Mouse (Mus musculus) heart, postnatal 0 days (tissue): ENCODE data around the gene Klhl29. TPM values are rescaled to one million over a fixed set of nuclear protein-coding genes. Genes with fewer than 3 reads are reported as not detected.
A peak's percentile ranks its signal among the peaks of the same experiment; 100 is the strongest.

Source experiments
- ATAC-seq: fragments of 200-750 bp; cut with Nextera tagmentation; 2 replicates; pipeline ENCODE4 v1.8.0; 2017; ENCODE audit warnings: low read depth, moderate number of reproducible peaks, moderate library complexity; ENCODE audit not compliant: insufficient read depth
- DNase-seq: peaks from one replicate; pipeline ENCODE4 v3.0.0-alpha.2; 2016; ENCODE audit warnings: low spot score
- H3K27ac ChIP-seq: fragments of 300-500 bp; sonication (generic); 2 replicates; pipeline ENCODE4 v1.5.1; 2014; ENCODE audit warnings: low read depth, mild to moderate bottlenecking
- H3K27me3 ChIP-seq: fragments of 300-500 bp; sonication (generic); 2 replicates; pipeline ENCODE4 v1.6.1; 2014; ENCODE audit warnings: low read length, mixed read lengths; ENCODE audit not compliant: control insufficient read depth, insufficient read depth
- H3K36me3 ChIP-seq: fragments of 300-500 bp; sonication (generic); replicated peaks from 2 replicates; pipeline ENCODE4 v1.6.1; 2014; ENCODE audit warnings: low read length, mixed read lengths; ENCODE audit not compliant: control insufficient read depth, insufficient read depth
- H3K4me1 ChIP-seq: fragments of 300-500 bp; sonication (generic); 2 replicates; pipeline ENCODE4 v1.6.1; 2014; ENCODE audit warnings: antibody characterized with exemption; ENCODE audit not compliant: control insufficient read depth, insufficient read depth
- H3K4me2 ChIP-seq: fragments of 300-500 bp; sonication (generic); 2 replicates; pipeline ENCODE4 v1.6.1; 2014; ENCODE audit warnings: low read depth, mild to moderate bottlenecking, low read length, moderate library complexity
- H3K4me3 ChIP-seq: fragments of 300-500 bp; sonication (generic); 2 replicates; pipeline ENCODE4 v1.5.1; 2014; ENCODE audit warnings: low read depth, low read length
- H3K9ac ChIP-seq: fragments of 300-500 bp; sonication (generic); replicated peaks from 2 replicates; pipeline ENCODE4 v1.6.1; 2014; ENCODE audit warnings: low read depth, low read length, mixed read lengths
- H3K9me3 ChIP-seq: fragments of 300-500 bp; sonication (generic); replicated peaks from 2 replicates; pipeline ENCODE4 v1.6.1; 2016; ENCODE audit warnings: low read length; ENCODE audit not compliant: control insufficient read depth
- CTCF ChIP-seq: IDR thresholded peaks from 2 replicates; pipeline ENCODE4 v1.5.1; 2016; ENCODE audit warnings: antibody characterized with exemption, control low read depth, low read depth
- EP300 ChIP-seq: IDR thresholded peaks from 2 replicates; pipeline ENCODE4 v1.6.1; 2016; ENCODE audit warnings: antibody characterized with exemption, low read depth
- WGBS: fragments of 180-500 bp; shearing (Covaris S2); extraction: QIAGEN DNeasy Blood & Tissue Kit; methylation state at CpG from one replicate; pipeline ENCODE4 v1.1.7; 2014; 5-methylcytosine and 5-hydroxymethylcytosine counted together
- polyA plus RNA-seq: library from polyadenylated mRNA; unstranded; fragments of >200 nt; fragmentation: Nextera tagmentation; extraction: Ambion mirVana; gene quantifications from 2 replicates; pipeline ENCODE4 v1.2.1, GENCODE M21; 2015
- total RNA-seq: library from RNA; depleted of rRNA; stranded (reverse); fragments of >200 nt; gene quantifications from 2 replicates; pipeline ENCODE4 v1.2.3, GENCODE M21; 2014; ENCODE audit warnings: low replicate concordance

Klhl29 gene
- total and polyA plus RNA-seq, 2 experiments from 2014 or later = 0.04 to 0.11 TPM

GRCm38 (mm10) chr12:5176716-5177341 is 198.7 kb downstream of the Klhl29 start:
- Histone ChIP-seq H3K9ac (no peak overlapping the region), H3K9me3 (no peaks in the 10 kb centered on the region), H3K27me3 (no peaks in the 10 kb centered on the region), H3K4me3 (no peak overlapping the region), H3K27ac (no peak overlapping the region), H3K4me2 (no peak overlapping the region), H3K4me1 (no peaks in the 10 kb centered on the region), H3K36me3 (no peaks in the 10 kb centered on the region)
- 55% methylated on average over 5 of the region's 5 CpGs for WGBS
- DNase-seq = no peak
- ATAC-seq = no peak
- no peak for TF ChIP-seq CTCF
- no peak for TF ChIP-seq EP300

GRCm38 (mm10) chr12:5166141-5166540 is 209.3 kb downstream of the Klhl29 start:
- DNase-seq = no peak
- ATAC-seq = peak; percentile 55; the same call in 1 of the 2 replicates
- H3K4me1 ChIP-seq = no peaks in the 10 kb centered on the region
- no peaks in the 10 kb centered on the region for H3K27me3 ChIP-seq
- no peak overlapping the region for H3K4me2 ChIP-seq
- no peak overlapping the region for H3K27ac ChIP-seq
- H3K9ac ChIP-seq = no peak overlapping the region
- H3K36me3 ChIP-seq = no peaks in the 10 kb centered on the region
- WGBS = 65% methylated on average over 6 of the region's 6 CpGs
- TF ChIP-seq EP300 (no peak), CTCF (peak; percentile 44)
- H3K9me3 ChIP-seq = no peaks in the 10 kb centered on the region
- H3K4me3 ChIP-seq = no peak overlapping the region

- TF ChIP-seq EP300 (no peak), CTCF (no peak)
- no peak overlapping the region for H3K4me2 ChIP-seq
- 29% methylated on average over 9 of the region's 9 CpGs for WGBS
- no peaks in the 10 kb centered on the region for H3K27me3 ChIP-seq
- ATAC-seq (peak; percentile 33; the same call in 1 of the 2 replicates), DNase-seq (no peak)
- H3K36me3 ChIP-seq = no peaks in the 10 kb centered on the region
- no peaks in the 10 kb centered on the region for H3K4me1 ChIP-seq
- H3K9me3 ChIP-seq = no peaks in the 10 kb centered on the region
- no peak overlapping the region for H3K4me3 ChIP-seq
- H3K27ac ChIP-seq = no peak overlapping the region
- no peak overlapping the region for H3K9ac ChIP-seq
These were observed 210.1 kb downstream of the Klhl29 start for GRCm38 (mm10) chr12:5165411-5165810.

GRCm38 (mm10) chr12:5162672-5163071 is 212.8 kb downstream of the Klhl29 start:
- no peak overlapping the region for H3K27ac ChIP-seq
- H3K9ac ChIP-seq = no peak overlapping the region
- no peaks in the 10 kb centered on the region for H3K36me3 ChIP-seq
- ATAC-seq (no peak), DNase-seq (no peak)
- TF ChIP-seq CTCF (no peak), EP300 (no peak)
- no peak overlapping the region for H3K4me3 ChIP-seq
- no peaks in the 10 kb centered on the region for H3K9me3 ChIP-seq
- WGBS = 66% methylated on average over 6 of the region's 6 CpGs
- H3K4me1 ChIP-seq = no peaks in the 10 kb centered on the region
- no peaks in the 10 kb centered on the region for H3K27me3 ChIP-seq
- H3K4me2 ChIP-seq = no peak overlapping the region

GRCm38 (mm10) chr12:5161631-5162030 is 213.9 kb downstream of the Klhl29 start:
- WGBS = 71% methylated on average over 4 of the region's 4 CpGs
- H3K36me3 ChIP-seq = no peaks in the 10 kb centered on the region
- ATAC-seq (no peak), DNase-seq (no peak)
- H3K4me3 ChIP-seq = no peak overlapping the region
- no peak overlapping the region for H3K4me2 ChIP-seq
- no peaks in the 10 kb centered on the region for H3K9me3 ChIP-seq
- no peaks in the 10 kb centered on the region for H3K27me3 ChIP-seq
- H3K27ac ChIP-seq = no peak overlapping the region
- TF ChIP-seq CTCF (no peak), EP300 (no peak)
- H3K4me1 ChIP-seq = no peaks in the 10 kb centered on the region
- H3K9ac ChIP-seq = no peak overlapping the region

- Histone ChIP-seq H3K9ac (no peak overlapping the region), H3K27me3 (no peaks in the 10 kb centered on the region), H3K4me2 (no peak overlapping the region), H3K9me3 (no peaks in the 10 kb centered on the region), H3K4me1 (no peaks in the 10 kb centered on the region), H3K27ac (no peak overlapping the region), H3K36me3 (no peaks in the 10 kb centered on the region), H3K4me3 (no peak overlapping the region)
- DNase-seq = no peak
- WGBS = 61% methylated on average over 5 of the region's 5 CpGs
- TF ChIP-seq EP300 (no peak), CTCF (no peak)
- no peak for ATAC-seq
These were observed 217.5 kb downstream of the Klhl29 start for GRCm38 (mm10) chr12:5157931-5158481.
